Mouse (Mus musculus) cerebral cortex, adult 2 months (tissue): ENCODE data around the gene Gm2035.

Experiments used
- WGBS: fragments of 180-500 bp; shearing (Covaris S2); methylation state at CpG from one replicate; pipeline ENCODE4 v1.1.7; 2018; 5-methylcytosine and 5-hydroxymethylcytosine counted together

Gene Gm2035

GRCm38 (mm10) chr12:87919721-87920120, at the start of gene Gm2035:
Gene Gm2035, minus strand, starts transcription at chr12:87919857.
- WGBS = 78% methylated on average over 2 of the region's 2 CpGs

DNA sequence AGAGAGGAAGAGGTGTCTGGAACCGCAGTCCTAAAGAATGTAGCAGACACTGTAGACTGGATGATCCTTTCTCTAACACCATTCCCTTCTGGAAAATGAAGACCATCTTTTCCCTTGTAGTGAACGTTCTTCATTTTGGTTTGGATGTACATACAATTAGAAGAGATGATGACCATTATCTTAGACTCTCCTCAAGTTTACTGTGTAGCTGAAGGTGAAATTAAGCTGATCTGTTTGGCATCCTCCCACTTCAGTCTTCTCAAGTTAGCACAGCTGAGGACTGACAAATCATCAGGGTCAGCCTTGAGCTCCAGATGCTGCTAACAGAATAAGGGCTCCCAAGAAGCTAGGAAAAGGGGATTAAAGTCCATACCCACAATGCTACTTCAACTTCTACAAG, 34.1 kb upstream of the Gm2035 start, which contains the start of gene Gm2042:
Gm2042 (plus strand) TSS at position 301 of the 400 bp plus-strand sequence.
- 76% methylated on average over 2 of the region's 2 CpGs for WGBS

GRCm38 (mm10) chr12:87895070-87895469, 24.6 kb downstream of the Gm2035 start, which contains the start of gene Gm2022:
Gene Gm2022, plus strand, starts transcription at chr12:87895370.
- 84% methylated on average over 1 of the region's 1 CpGs for WGBS

DNA sequence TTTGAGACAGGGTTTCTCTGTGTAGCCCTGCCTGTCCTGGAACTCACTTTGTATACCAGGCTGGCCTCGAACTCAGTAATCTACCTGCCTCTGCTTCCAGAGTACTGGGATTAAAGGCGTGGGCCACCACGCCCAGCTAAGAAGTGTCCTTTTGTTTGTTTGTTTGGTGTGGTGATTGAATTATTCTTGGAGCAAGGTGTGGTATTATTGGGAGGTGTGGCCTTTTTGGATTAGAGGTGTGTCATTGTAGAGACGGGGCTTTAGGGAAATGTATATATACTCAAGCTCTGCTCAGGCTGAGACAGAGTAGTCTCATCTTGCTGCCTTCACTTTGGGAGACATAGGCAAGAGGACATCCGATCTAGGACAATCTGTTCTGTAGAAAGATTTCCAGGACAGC, 45.9 kb downstream of the Gm2035 start, which contains the start of gene Gm2016:
Gm2016 (plus strand) TSS at position 301 of the 400 bp plus-strand sequence.
- 85% methylated on average over 5 of the region's 5 CpGs for WGBS
